Comparison of ENCODE assay signal across 19 mouse cellular contexts in the genomic region with DNA sequence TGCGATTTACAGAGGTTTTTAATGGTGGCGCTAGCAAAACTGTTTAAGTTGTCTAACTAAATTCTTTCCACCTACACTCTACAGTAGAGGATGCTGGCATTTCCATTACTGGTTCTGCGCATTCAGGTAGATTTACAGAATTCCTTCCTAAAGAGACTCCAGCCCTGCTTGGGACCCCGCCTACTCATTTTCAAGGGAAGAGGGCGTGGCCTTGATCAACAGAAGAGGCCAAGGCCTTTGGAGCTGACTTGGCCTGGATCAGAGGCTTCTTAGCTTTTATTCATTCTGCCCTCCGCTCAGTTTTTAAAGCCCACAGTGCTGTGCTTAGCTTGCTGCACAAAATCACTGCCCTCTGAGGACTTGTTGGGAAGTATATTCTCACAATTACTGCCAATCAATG.
"Had no signal": no experiment of that assay in that cellular context is flagged by ENCODE, and none has a peak within 500 bp of the region (broad histone marks: within the 10 kb centered on the region; RNA-seq: fewer than 3 reads in every experiment).

No protein-coding gene starts in this region.

- H3K27ac ChIP-seq: liver, embryonic 15.5 days; midbrain, embryonic 10.5 days; midbrain, embryonic 12.5 days; neural tube, embryonic 13.5 days; neural tube, embryonic 15.5 days had no signal

- H3K4me2 ChIP-seq: liver, embryonic 15.5 days; lung, embryonic 14.5 days; midbrain, embryonic 12.5 days; neural tube, embryonic 13.5 days; neural tube, embryonic 15.5 days had no signal

- ATAC-seq: liver, postnatal 0 days; midbrain, embryonic 16.5 days had no signal

- H3K36me3 ChIP-seq: liver, embryonic 15.5 days; midbrain, embryonic 10.5 days; midbrain, embryonic 12.5 days; neural tube, embryonic 13.5 days; neural tube, embryonic 15.5 days had no signal

- H3K27me3 ChIP-seq: liver, embryonic 15.5 days had no signal

- H3K9me3 ChIP-seq: midbrain, embryonic 10.5 days; midbrain, embryonic 12.5 days; neural tube, embryonic 13.5 days; neural tube, embryonic 15.5 days had no signal

- DNase-seq: liver, postnatal 0 days; lung, embryonic 14.5 days; lung, postnatal 10 days; lung, postnatal 4 days; retina, postnatal 1 day; right cerebral cortex, adult 18-20 months; right cerebral cortex, postnatal 25 days; right cerebral cortex, postnatal 4 days; spleen, adult 18-20 months; thymus, adult 18-20 months; thymus, postnatal 14 days; thymus, postnatal 4 days had no signal

- H3K9ac ChIP-seq: liver, embryonic 15.5 days; liver, postnatal 0 days; lung, embryonic 14.5 days; midbrain, embryonic 12.5 days; neural tube, embryonic 13.5 days; neural tube, embryonic 15.5 days had no signal

- H3K4me1 ChIP-seq: liver, embryonic 15.5 days; midbrain, embryonic 12.5 days had no signal

- H3K4me3 ChIP-seq: liver, embryonic 15.5 days; midbrain, embryonic 10.5 days; midbrain, embryonic 12.5 days; myocyte; neural tube, embryonic 13.5 days; neural tube, embryonic 15.5 days had no signal
